In genomic region chr17:44588470-44588869, GRCm38 (mm10) we compare ENCODE assay signal across 9 mouse cellular contexts.
"Had no signal": no experiment of that assay in that cellular context is flagged by ENCODE, and none has a peak within 500 bp of the region (broad histone marks: within the 10 kb centered on the region; RNA-seq: fewer than 3 reads in every experiment).

No protein-coding gene starts in this region.

- H3K36me3 ChIP-seq: limb, embryonic 13.5 days; midbrain, embryonic 15.5 days; neural tube, embryonic 12.5 days had no signal

- H3K9ac ChIP-seq: limb, embryonic 13.5 days; liver, embryonic 14.5 days; midbrain, embryonic 15.5 days; neural tube, embryonic 12.5 days had no signal

- DNase-seq: kidney, postnatal 14 days; left cerebral cortex, postnatal 4 days; lung, adult 18-20 months; thymus, postnatal 4 days had no signal

- H3K27ac ChIP-seq: limb, embryonic 13.5 days; liver, embryonic 14.5 days; midbrain, embryonic 15.5 days; neural tube, embryonic 12.5 days; stomach, postnatal 0 days had no signal

- H3K4me3 ChIP-seq: limb, embryonic 13.5 days; midbrain, embryonic 15.5 days; neural tube, embryonic 12.5 days had no signal

- H3K4me1 ChIP-seq: midbrain, embryonic 15.5 days; neural tube, embryonic 12.5 days had no signal

- ATAC-seq: midbrain, embryonic 15.5 days had no signal

- H3K4me2 ChIP-seq: limb, embryonic 13.5 days; midbrain, embryonic 15.5 days; neural tube, embryonic 12.5 days had no signal

- H3K9me3 ChIP-seq: limb, embryonic 13.5 days; midbrain, embryonic 15.5 days; neural tube, embryonic 12.5 days had no signal

- H3K27me3 ChIP-seq: midbrain, embryonic 15.5 days; neural tube, embryonic 12.5 days had no signal
